Mouse (Mus musculus) lung, postnatal 10 days (tissue): ENCODE data around the gene 2410137M14Rik.

ENCODE experiments used
- DNase-seq: peaks from one replicate; pipeline ENCODE4 v3.0.0; 2021

The 2410137M14Rik gene

DNA sequence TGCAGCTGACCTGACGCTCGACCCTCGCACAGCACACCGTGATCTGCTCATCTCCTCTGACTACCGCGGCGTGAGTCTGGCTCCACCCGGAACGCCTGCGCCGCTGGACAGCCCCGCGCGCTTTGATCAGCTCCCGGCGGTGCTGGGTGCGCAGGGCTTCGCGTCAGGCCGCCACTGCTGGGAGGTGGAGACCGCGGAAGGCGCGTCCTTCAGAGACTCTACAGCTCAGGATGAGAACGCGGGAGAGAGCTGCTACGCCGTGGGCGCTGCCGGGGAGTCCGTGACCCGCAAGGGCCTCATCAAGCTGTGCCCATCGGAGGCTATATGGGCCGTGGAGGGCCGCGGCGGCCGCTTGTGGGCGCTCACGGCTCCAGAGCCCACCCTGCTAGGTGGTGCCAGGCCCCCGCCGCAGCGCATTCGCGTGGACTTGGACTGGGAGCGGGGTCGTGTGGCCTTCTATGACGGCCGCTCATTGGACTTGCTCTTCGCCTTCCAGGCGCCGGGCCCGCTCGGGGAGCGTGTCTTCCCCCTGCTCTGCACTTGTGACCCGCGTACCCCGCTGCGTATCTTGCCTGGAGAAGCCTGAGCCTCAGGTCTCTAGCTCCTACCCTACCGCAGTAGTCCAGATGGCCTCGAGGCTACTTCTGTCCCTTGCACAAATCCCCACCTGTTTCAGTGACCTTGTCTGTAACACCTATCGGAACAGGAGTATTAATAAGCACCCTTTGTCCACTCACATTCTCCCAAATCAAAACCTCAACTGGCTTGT is 33.8 kb downstream of the 2410137M14Rik start:
- DNase-seq: peak; percentile 50

GRCm38 (mm10) chr17:36944121-36944775 is 36.8 kb downstream of the 2410137M14Rik start:
- DNase-seq: no peak

- no peak for DNase-seq
Observed at GRCm38 (mm10) chr17:36943691-36944090, 37.3 kb downstream of the 2410137M14Rik start.

GRCm38 (mm10) chr17:36942791-36943471 is 38.1 kb downstream of the 2410137M14Rik start, which contains the start of gene Rnf39:
Gene Rnf39 (plus strand): TSS chr17:36942918.
- peak; percentile 46 for DNase-seq

GRCm38 (mm10) chr17:36942391-36942790 is 38.6 kb downstream of the 2410137M14Rik start:
- peak; percentile 80 for DNase-seq

DNA sequence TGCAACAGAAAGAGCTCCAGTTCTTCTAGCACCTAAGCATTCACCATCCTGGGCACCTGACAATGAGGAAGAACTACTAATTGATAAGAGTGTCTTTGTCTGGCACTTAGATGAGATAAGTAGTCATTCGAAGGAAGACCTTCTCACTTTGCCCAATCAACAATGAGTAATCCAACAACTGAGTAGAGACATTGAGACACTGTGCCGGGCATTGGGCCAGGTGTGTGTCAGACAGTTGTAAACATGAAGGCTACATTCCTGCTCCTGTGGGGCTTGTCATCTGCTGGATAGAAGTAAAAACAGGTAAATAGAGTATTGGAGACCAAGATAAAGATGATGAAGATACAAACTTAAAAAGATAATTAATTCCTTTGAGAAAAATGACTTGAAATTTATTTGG is 43.0 kb downstream of the 2410137M14Rik start:
- no peak for DNase-seq

GRCm38 (mm10) chr17:36931806-36932205 is 49.2 kb downstream of the 2410137M14Rik start:
- DNase-seq: peak; percentile 67

DNA sequence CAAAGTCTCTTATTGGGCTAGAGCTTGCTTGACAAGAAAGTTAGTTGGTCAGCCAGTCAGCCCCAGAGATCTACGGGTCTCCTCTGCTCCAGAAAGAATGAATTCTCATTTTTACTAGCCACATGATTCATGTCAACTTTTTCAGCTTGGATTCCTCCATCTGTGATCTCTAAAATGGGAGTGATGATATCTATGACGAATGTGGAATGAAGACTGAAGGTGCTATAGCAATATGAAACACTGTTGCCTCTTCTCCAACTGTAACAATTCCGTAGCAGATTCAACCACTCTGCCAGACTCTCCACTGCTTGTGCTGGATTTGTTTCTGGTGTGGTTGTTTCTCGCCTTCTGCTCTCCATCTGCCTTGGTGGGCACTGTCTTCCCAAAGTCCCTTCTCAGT is 49.9 kb downstream of the 2410137M14Rik start:
- no peak for DNase-seq

DNA sequence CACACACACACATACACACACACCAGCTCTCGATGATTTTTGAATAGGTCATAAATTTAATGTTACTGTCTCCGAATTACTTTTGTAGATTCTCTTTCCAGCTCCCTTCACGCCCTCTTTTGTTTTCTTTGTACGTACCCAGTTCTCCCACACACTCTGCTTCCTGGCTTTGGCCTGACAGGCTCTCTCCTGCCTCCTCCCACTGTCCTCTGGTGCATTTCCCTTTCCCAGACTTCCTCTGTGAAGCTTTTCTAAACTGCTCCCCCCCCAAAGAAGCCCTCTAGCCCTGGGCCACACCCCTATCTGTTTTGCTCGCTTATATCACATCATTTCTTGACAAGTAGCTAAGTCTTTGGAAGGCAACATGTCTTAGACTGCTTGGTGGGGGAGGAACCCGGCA is 50.8 kb downstream of the 2410137M14Rik start:
- DNase-seq: peak; percentile 28

DNA sequence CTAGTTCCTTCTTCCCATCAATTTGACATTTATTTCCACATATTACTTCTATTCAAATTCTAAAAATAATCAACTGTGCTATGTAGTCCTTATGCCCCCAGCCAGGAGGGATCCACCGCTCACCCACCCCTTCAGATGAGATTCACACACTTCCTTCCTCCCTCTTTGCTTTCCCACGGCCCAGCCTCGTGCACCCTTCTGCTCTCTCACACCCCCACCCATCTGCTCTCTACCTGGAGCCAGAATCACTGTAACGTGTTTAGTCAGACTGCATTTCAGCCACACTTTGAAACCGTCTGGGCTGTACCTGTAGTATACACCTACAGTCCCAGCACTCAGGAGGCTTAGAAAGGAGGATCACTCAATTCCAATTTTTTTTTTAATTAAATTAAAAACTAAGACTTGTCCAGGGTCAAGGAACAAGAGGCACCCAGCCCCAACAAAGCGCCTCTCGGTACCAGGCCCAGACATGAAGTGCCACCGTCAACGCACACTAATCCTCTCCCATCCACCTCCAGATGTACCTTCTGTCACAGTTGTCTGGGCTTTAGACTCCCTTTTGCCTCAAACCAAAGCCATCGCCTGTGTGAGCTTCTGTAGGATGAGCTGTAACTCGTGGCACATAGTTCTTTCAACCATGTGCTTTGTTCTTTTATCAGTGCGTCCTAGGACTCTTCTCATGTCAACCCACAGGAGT is 51.7 kb downstream of the 2410137M14Rik start:
- no peak for DNase-seq
